Mouse (Mus musculus): ENCODE measurements around the gene Flt3l. TPM values are rescaled to one million over a fixed set of nuclear protein-coding genes. Genes with fewer than 3 reads are reported as not detected.
"Not testable (repeated sequence)": the region's sequence is repeated elsewhere in the genome, so short reads cannot be mapped to it uniquely, and the experiment has no call there.

Gene Flt3l
- polyA plus RNA-seq, 1 experiment from 2014 or later: 0.88 TPM

- Histone ChIP-seq H3K9ac (peak overlapping the region; percentile 53), H3K27me3 (replicated peaks) (no peaks in the 10 kb centered on the region), H3K9me3 (no peaks in the 10 kb centered on the region), H3K27ac (replicated peaks) (peak overlapping the region; percentile 21), H3K4me3 (peak overlapping the region; percentile 5; the same call in 1 of the 2 replicates), H3K4me2 (0 out of 2 replicates have a peak overlapping the region, but pooled peaks have one; percentile 76), H3K4me1 (peaks cover 58% of the 10 kb centered on the region), H3K36me3 (peaks cover 80% of the 10 kb centered on the region)
- ATAC-seq (ENCODE audit: extremely low read depth, insufficient number of reproducible peaks, low FRiP score, low TSS enrichment): no peak
Observed at GRCm38 (mm10) chr7:45121966-45122365, 14.3 kb downstream of the Flt3l start.

- H3K4me1 ChIP-seq: peaks cover 53% of the 10 kb centered on the region
- WGBS: 52% methylated on average over 7 of the region's 8 CpGs
- no peaks in the 10 kb centered on the region for H3K9me3 ChIP-seq
- H3K9ac ChIP-seq: peak overlapping the region; percentile 53
- no peak for ATAC-seq (ENCODE audit: extremely low read depth, insufficient number of reproducible peaks, low FRiP score, low TSS enrichment)
- H3K27me3 ChIP-seq (replicated peaks): no peaks in the 10 kb centered on the region
- peak overlapping the region; percentile 21 for H3K27ac ChIP-seq (replicated peaks)
- H3K4me3 ChIP-seq: peak overlapping the region; percentile 5; the same call in 1 of the 2 replicates
- H3K36me3 ChIP-seq: peaks cover 74% of the 10 kb centered on the region
- H3K4me2 ChIP-seq: 0 out of 2 replicates have a peak overlapping the region, but pooled peaks have one; percentile 76
Observed at GRCm38 (mm10) chr7:45121404-45121803, 14.8 kb downstream of the Flt3l start.

- Histone ChIP-seq H3K27ac (replicated peaks) (no peak overlapping the region), H3K36me3 (peaks cover 61% of the 10 kb centered on the region)
- 73% methylated on average over 5 of the region's 5 CpGs for WGBS
Observed at GRCm38 (mm10) chr7:45119780-45120709, 16.2 kb downstream of the Flt3l start.

GRCm38 (mm10) chr7:45118336-45118735 is 17.9 kb downstream of the Flt3l start:
- peaks cover 50% of the 10 kb centered on the region for H3K4me1 ChIP-seq
- no peaks in the 10 kb centered on the region for H3K9me3 ChIP-seq
- H3K27me3 ChIP-seq (replicated peaks): no peaks in the 10 kb centered on the region
- H3K4me2 ChIP-seq: no peak overlapping the region
- no peak overlapping the region for H3K9ac ChIP-seq
- no peak for ATAC-seq (ENCODE audit: extremely low read depth, insufficient number of reproducible peaks, low FRiP score, low TSS enrichment)
- peaks cover 56% of the 10 kb centered on the region for H3K36me3 ChIP-seq
- 80% methylated on average over 6 of the region's 6 CpGs for WGBS
- no peak overlapping the region for H3K4me3 ChIP-seq
- H3K27ac ChIP-seq (replicated peaks): no peak overlapping the region

More at GRCm38 (mm10) chr7:45119780-45120709, 16.2 kb downstream of the Flt3l start:
- Histone ChIP-seq H3K27me3 (replicated peaks) (no peaks in the 10 kb centered on the region), H3K4me1 (peaks cover 47% of the 10 kb centered on the region), H3K4me3 (no peak overlapping the region), H3K9me3 (no peaks in the 10 kb centered on the region), H3K4me2 (no peak overlapping the region), H3K9ac (0 out of 2 replicates have a peak overlapping the region, but pooled peaks have one; percentile 16)
- no peak for ATAC-seq (ENCODE audit: extremely low read depth, insufficient number of reproducible peaks, low FRiP score, low TSS enrichment)

GRCm38 (mm10) chr7:45117566-45117965 is 18.7 kb downstream of the Flt3l start:
- Histone ChIP-seq H3K4me2 (no peak overlapping the region), H3K4me3 (no peak overlapping the region), H3K27ac (replicated peaks) (no peak overlapping the region), H3K4me1 (peaks cover 48% of the 10 kb centered on the region), H3K27me3 (replicated peaks) (no peaks in the 10 kb centered on the region), H3K36me3 (peaks cover 49% of the 10 kb centered on the region), H3K9me3 (no peaks in the 10 kb centered on the region), H3K9ac (peak overlapping the region; percentile 35)
- 81% methylated on average over 8 of the region's 8 CpGs for WGBS
- no peak for ATAC-seq (ENCODE audit: extremely low read depth, insufficient number of reproducible peaks, low FRiP score, low TSS enrichment)

- H3K4me1 ChIP-seq: peaks cover 34% of the 10 kb centered on the region
- no peak overlapping the region for H3K4me3 ChIP-seq
- no peak overlapping the region for H3K4me2 ChIP-seq
- ATAC-seq (ENCODE audit: extremely low read depth, insufficient number of reproducible peaks, low FRiP score, low TSS enrichment): no peak
- 17% methylated on average over 2 of the region's 2 CpGs for WGBS
- no peaks in the 10 kb centered on the region for H3K9me3 ChIP-seq
- H3K27me3 ChIP-seq (replicated peaks): no peaks in the 10 kb centered on the region
- peaks cover 9% of the 10 kb centered on the region for H3K36me3 ChIP-seq
- H3K9ac ChIP-seq: no peak overlapping the region
- peak overlapping the region; percentile 56 for H3K27ac ChIP-seq (replicated peaks)
Observed at GRCm38 (mm10) chr7:45113476-45113875, 22.8 kb downstream of the Flt3l start.

GRCm38 (mm10) chr7:45112529-45112928 is 23.7 kb downstream of the Flt3l start:
- Histone ChIP-seq H3K27ac (replicated peaks) (no peak overlapping the region), H3K9ac (no peak overlapping the region), H3K4me2 (no peak overlapping the region), H3K36me3 (no peaks in the 10 kb centered on the region), H3K27me3 (replicated peaks) (no peaks in the 10 kb centered on the region), H3K9me3 (no peaks in the 10 kb centered on the region), H3K4me1 (peaks cover 26% of the 10 kb centered on the region), H3K4me3 (no peak overlapping the region)
- 48% methylated on average over 3 of the region's 3 CpGs for WGBS
- ATAC-seq (ENCODE audit: extremely low read depth, insufficient number of reproducible peaks, low FRiP score, low TSS enrichment): no peak

- H3K4me1 ChIP-seq: peaks cover 25% of the 10 kb centered on the region
- no peak overlapping the region for H3K9ac ChIP-seq
- H3K27ac ChIP-seq (replicated peaks): no peak overlapping the region
- H3K4me3 ChIP-seq: no peak overlapping the region
- H3K9me3 ChIP-seq: no peaks in the 10 kb centered on the region
- H3K4me2 ChIP-seq: no peak overlapping the region
- no peaks in the 10 kb centered on the region for H3K36me3 ChIP-seq
- no peak for ATAC-seq (ENCODE audit: extremely low read depth, insufficient number of reproducible peaks, low FRiP score, low TSS enrichment)
- H3K27me3 ChIP-seq (replicated peaks): no peaks in the 10 kb centered on the region
- 55% methylated on average over 2 of the region's 2 CpGs for whole genome bisulfite sequencing
Observed at GRCm38 (mm10) chr7:45111940-45112339, 24.3 kb downstream of the Flt3l start.

GRCm38 (mm10) chr7:45110089-45110488 is 26.1 kb downstream of the Flt3l start:
- WGBS: 84% methylated on average over 4 of the region's 4 CpGs
- H3K4me3 ChIP-seq: not testable (repeated sequence)

GRCm38 (mm10) chr7:45107052-45107645 is 29.1 kb downstream of the Flt3l start:
- Histone ChIP-seq H3K9me3 (no peaks in the 10 kb centered on the region), H3K36me3 (no peaks in the 10 kb centered on the region), H3K27me3 (replicated peaks) (no peaks in the 10 kb centered on the region), H3K4me3 (no peak overlapping the region), H3K4me2 (no peak overlapping the region), H3K9ac (no peak overlapping the region), H3K4me1 (peaks cover 23% of the 10 kb centered on the region), H3K27ac (replicated peaks) (no peak overlapping the region)
- ATAC-seq (ENCODE audit: extremely low read depth, insufficient number of reproducible peaks, low FRiP score, low TSS enrichment): no peak
- 42% methylated on average over 5 of the region's 5 CpGs for WGBS

More at GRCm38 (mm10) chr7:45110089-45110488, 26.1 kb downstream of the Flt3l start:
- ATAC-seq (ENCODE audit: extremely low read depth, insufficient number of reproducible peaks, low FRiP score, low TSS enrichment); H3K9ac ChIP-seq; H3K27ac ChIP-seq (replicated peaks); H3K4me2 ChIP-seq; H3K27me3 ChIP-seq (replicated peaks); H3K9me3 ChIP-seq; H3K36me3 ChIP-seq: not testable (repeated sequence)
- H3K4me1 ChIP-seq: peaks cover 18% of the 10 kb centered on the region

- peaks cover 26% of the 10 kb centered on the region for H3K4me1 ChIP-seq
- no peaks in the 10 kb centered on the region for H3K36me3 ChIP-seq
- H3K9ac ChIP-seq: no peak overlapping the region
- no peaks in the 10 kb centered on the region for H3K27me3 ChIP-seq (replicated peaks)
- H3K27ac ChIP-seq (replicated peaks): no peak overlapping the region
- H3K4me3 ChIP-seq: no peak overlapping the region
- no peak for ATAC-seq (ENCODE audit: extremely low read depth, insufficient number of reproducible peaks, low FRiP score, low TSS enrichment)
- 68% methylated on average over 6 of the region's 6 CpGs for WGBS
- H3K4me2 ChIP-seq: no peak overlapping the region
- H3K9me3 ChIP-seq: no peaks in the 10 kb centered on the region
Observed at GRCm38 (mm10) chr7:45106441-45106840, 29.8 kb downstream of the Flt3l start.
